Mouse (Mus musculus): Measurements from ENCODE around the gene Lck. TPM values are rescaled to one million over a fixed set of nuclear protein-coding genes. Genes with fewer than 3 reads are reported as not detected.
"Not testable (repeated sequence)": the region's sequence is repeated elsewhere in the genome, so short reads cannot be mapped to it uniquely, and the experiment has no call there.

Gene Lck
- polyA plus RNA-seq, 1 experiment from 2014 or later, result 3.6 TPM

DNA sequence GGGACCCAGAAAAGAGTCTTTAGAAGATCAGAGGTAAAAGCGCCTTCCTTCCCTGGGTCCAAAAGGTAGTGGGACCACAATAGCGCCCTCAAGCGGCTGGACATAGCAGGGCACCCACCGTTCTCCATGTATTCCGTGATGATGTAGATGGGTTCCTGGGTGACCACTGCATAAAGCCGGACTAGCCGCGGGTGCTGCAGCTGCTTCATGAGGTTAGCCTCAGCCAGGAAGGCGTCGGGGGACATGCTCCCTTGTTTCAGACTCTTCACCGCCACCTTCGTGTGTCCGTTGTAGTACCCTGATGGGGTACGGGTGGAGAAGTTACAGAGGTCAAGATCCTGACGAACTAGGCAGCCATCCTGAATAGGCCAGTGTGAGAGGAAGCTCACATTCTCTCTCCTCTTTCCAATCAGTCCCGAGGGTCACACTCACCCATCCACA is 18.0 kb downstream of the Lck start:
- H3K4me1 ChIP-seq (ENCODE audit: control insufficient read depth, insufficient read depth, low read length), result peaks cover 7% of the 10 kb centered on the region
- no peak for ATAC-seq (replicated peaks; ENCODE audit: insufficient number of reproducible peaks, low FRiP score, low TSS enrichment)
- no peaks in the 10 kb centered on the region for H3K36me3 ChIP-seq (ENCODE audit: control insufficient read depth, insufficient read depth, low read length)
- H3K27ac ChIP-seq (ENCODE audit: low read depth, low read length), result no peak overlapping the region
- peak overlapping the region; percentile 84 for H3K4me2 ChIP-seq
- H3K9me3 ChIP-seq (replicated peaks; ENCODE audit: control insufficient read depth, low read length), result no peaks in the 10 kb centered on the region
- H3K9ac ChIP-seq (ENCODE audit: low read depth, low read length), result peak overlapping the region; percentile 70
- peaks cover 8% of the 10 kb centered on the region for H3K27me3 ChIP-seq (ENCODE audit: control insufficient read depth, insufficient read depth, low read length)
- WGBS (ENCODE audit: insufficient replicate concordance), result 3% methylated on average over 16 of the region's 16 CpGs
- peak overlapping the region; percentile 56 for H3K4me3 ChIP-seq (ENCODE audit: low read depth, low read length)

DNA sequence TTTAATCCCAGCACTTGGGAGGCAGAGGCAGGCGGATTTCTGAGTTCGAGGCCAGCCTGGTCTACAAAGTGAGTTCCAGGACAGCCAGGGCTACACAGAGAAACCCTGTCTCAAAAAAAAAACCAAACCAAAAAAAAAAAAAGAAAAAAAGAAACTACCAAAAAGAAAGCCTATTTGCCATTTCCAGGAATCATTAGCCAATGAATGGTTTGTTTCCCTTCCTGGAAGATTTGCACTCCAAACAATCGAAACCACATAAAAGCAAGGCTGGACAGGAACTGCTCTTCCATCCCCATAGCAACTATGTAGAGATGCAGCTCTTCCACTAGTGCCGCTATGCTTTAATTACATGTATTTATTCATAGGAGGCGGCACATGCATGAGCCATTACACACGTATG is 18.9 kb downstream of the Lck start:
- H3K4me3 ChIP-seq (ENCODE audit: low read depth, low read length); H3K4me2 ChIP-seq; ATAC-seq (replicated peaks; ENCODE audit: insufficient number of reproducible peaks, low FRiP score, low TSS enrichment); H3K27me3 ChIP-seq (ENCODE audit: control insufficient read depth, insufficient read depth, low read length); H3K27ac ChIP-seq (ENCODE audit: low read depth, low read length); H3K36me3 ChIP-seq (ENCODE audit: control insufficient read depth, insufficient read depth, low read length); H3K9me3 ChIP-seq (replicated peaks; ENCODE audit: control insufficient read depth, low read length); H3K9ac ChIP-seq (ENCODE audit: low read depth, low read length); H3K4me1 ChIP-seq (ENCODE audit: control insufficient read depth, insufficient read depth, low read length): not testable (repeated sequence)
- WGBS (ENCODE audit: insufficient replicate concordance), result 87% methylated on average over 5 of the region's 6 CpGs

DNA sequence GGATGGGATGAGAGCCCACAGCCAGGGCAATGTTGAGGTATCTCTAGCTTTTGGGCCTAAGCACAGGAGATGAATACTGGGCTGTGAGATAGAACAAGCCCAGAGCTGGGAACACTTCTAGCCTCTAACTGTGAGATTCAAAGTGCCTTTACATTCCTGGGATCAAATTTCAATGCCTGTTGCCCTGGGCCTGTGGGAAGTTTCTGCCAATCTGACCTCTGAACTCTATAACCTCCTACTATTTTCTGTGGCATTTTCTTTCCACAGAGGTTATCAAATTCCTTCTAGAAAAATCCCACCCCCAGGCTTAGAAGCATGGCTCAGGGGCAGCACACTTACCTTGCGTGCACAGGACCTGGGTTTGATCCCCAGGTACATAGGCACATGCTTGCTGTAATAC is 23.1 kb downstream of the Lck start:
- no peak overlapping the region for H3K27ac ChIP-seq (ENCODE audit: low read depth, low read length)
- no peak overlapping the region for H3K4me2 ChIP-seq
- no peaks in the 10 kb centered on the region for H3K4me1 ChIP-seq (ENCODE audit: control insufficient read depth, insufficient read depth, low read length)
- no peaks in the 10 kb centered on the region for H3K36me3 ChIP-seq (ENCODE audit: control insufficient read depth, insufficient read depth, low read length)
- H3K4me3 ChIP-seq (ENCODE audit: low read depth, low read length), result no peak overlapping the region
- no peak for ATAC-seq (replicated peaks; ENCODE audit: insufficient number of reproducible peaks, low FRiP score, low TSS enrichment)
- H3K9me3 ChIP-seq (replicated peaks; ENCODE audit: control insufficient read depth, low read length), result no peaks in the 10 kb centered on the region
- peaks cover 6% of the 10 kb centered on the region for H3K27me3 ChIP-seq (ENCODE audit: control insufficient read depth, insufficient read depth, low read length)
- no peak overlapping the region for H3K9ac ChIP-seq (ENCODE audit: low read depth, low read length)
- 58% methylated on average over 1 of the region's 1 CpGs for WGBS (ENCODE audit: insufficient replicate concordance)

DNA sequence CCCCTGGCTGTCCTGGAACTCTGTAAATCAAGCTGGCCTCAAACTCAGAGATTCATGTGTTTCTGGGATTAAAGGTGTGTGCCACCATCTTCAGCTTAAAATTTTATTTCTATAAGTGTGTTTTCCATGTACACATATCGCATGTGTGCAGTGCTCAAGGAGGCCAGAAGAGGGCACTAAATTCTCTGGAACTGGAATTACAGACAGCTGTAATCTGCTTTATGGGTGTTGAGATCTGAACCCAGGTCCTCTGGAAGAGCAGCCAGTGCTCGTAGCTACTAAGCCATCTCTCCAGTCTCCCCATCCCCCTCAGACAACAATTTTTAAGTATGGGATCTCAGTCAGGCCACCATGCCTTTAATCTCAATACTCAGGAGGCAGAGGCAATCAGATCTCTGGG is 24.1 kb downstream of the Lck start:
- Histone ChIP-seq H3K4me3 (ENCODE audit: low read depth, low read length) (no peak overlapping the region), H3K4me1 (ENCODE audit: control insufficient read depth, insufficient read depth, low read length) (no peaks in the 10 kb centered on the region), H3K9me3 (replicated peaks; ENCODE audit: control insufficient read depth, low read length) (no peaks in the 10 kb centered on the region), H3K4me2 (no peak overlapping the region), H3K9ac (ENCODE audit: low read depth, low read length) (no peak overlapping the region), H3K27ac (ENCODE audit: low read depth, low read length) (no peak overlapping the region), H3K27me3 (ENCODE audit: control insufficient read depth, insufficient read depth, low read length) (no peaks in the 10 kb centered on the region), H3K36me3 (ENCODE audit: control insufficient read depth, insufficient read depth, low read length) (no peaks in the 10 kb centered on the region)
- no peak for ATAC-seq (replicated peaks; ENCODE audit: insufficient number of reproducible peaks, low FRiP score, low TSS enrichment)
- 85% methylated on average over 2 of the region's 2 CpGs for WGBS (ENCODE audit: insufficient replicate concordance)

DNA sequence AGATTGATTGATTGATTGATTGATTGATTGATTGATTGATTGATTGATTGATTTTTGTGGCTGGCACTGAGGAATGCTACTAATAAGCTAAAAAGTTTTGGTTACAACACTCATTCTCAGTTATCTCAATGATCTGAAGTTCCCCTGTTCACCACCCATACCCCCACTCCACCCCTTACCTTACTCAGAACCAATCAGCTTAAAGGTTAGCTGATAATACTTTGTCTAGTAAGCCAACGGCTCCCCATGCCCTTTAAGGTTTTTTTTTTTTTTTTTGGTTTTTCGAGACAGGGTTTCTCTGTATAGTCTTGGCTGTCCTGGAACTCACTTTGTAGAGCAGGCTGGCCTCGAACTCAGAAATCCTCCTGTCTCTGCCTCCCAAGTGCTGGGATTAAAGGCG is 25.8 kb downstream of the Lck start:
- not testable (repeated sequence) for H3K36me3 ChIP-seq (ENCODE audit: control insufficient read depth, insufficient read depth, low read length); H3K4me1 ChIP-seq (ENCODE audit: control insufficient read depth, insufficient read depth, low read length); H3K27me3 ChIP-seq (ENCODE audit: control insufficient read depth, insufficient read depth, low read length); H3K9ac ChIP-seq (ENCODE audit: low read depth, low read length); H3K4me3 ChIP-seq (ENCODE audit: low read depth, low read length); H3K27ac ChIP-seq (ENCODE audit: low read depth, low read length); H3K9me3 ChIP-seq (replicated peaks; ENCODE audit: control insufficient read depth, low read length); ATAC-seq (replicated peaks; ENCODE audit: insufficient number of reproducible peaks, low FRiP score, low TSS enrichment); H3K4me2 ChIP-seq
- WGBS (ENCODE audit: insufficient replicate concordance), result 74% methylated on average over 4 of the region's 4 CpGs

DNA sequence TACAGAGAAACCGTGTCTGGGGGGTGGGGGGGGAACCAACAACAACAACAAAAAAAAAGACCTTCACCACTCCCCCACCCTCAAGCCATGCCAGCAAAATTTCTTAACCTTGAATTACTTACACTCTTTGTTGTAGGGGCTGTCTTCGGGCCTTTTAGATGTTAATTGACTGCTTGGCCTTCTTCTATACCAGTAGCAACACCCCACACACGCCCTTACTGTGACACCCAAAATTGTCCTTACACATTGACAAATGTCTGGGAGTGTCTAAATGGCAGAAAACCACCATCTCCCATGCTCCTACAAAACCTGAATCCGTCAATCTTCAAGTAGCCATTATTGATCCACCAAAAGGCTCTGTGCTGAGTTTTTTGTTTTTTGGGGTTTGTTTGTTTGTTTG is 29.3 kb downstream of the Lck start:
- ATAC-seq (replicated peaks; ENCODE audit: insufficient number of reproducible peaks, low FRiP score, low TSS enrichment), result no peak
- Histone ChIP-seq H3K36me3 (ENCODE audit: control insufficient read depth, insufficient read depth, low read length) (no peaks in the 10 kb centered on the region), H3K27me3 (ENCODE audit: control insufficient read depth, insufficient read depth, low read length) (no peaks in the 10 kb centered on the region), H3K4me1 (ENCODE audit: control insufficient read depth, insufficient read depth, low read length) (peaks cover 13% of the 10 kb centered on the region; the same call in 1 of the 2 replicates), H3K27ac (ENCODE audit: low read depth, low read length) (no peak overlapping the region), H3K4me3 (ENCODE audit: low read depth, low read length) (no peak overlapping the region), H3K9me3 (replicated peaks; ENCODE audit: control insufficient read depth, low read length) (no peaks in the 10 kb centered on the region), H3K4me2 (no peak overlapping the region), H3K9ac (ENCODE audit: low read depth, low read length) (no peak overlapping the region)
- 88% methylated on average over 4 of the region's 4 CpGs for WGBS (ENCODE audit: insufficient replicate concordance)

DNA sequence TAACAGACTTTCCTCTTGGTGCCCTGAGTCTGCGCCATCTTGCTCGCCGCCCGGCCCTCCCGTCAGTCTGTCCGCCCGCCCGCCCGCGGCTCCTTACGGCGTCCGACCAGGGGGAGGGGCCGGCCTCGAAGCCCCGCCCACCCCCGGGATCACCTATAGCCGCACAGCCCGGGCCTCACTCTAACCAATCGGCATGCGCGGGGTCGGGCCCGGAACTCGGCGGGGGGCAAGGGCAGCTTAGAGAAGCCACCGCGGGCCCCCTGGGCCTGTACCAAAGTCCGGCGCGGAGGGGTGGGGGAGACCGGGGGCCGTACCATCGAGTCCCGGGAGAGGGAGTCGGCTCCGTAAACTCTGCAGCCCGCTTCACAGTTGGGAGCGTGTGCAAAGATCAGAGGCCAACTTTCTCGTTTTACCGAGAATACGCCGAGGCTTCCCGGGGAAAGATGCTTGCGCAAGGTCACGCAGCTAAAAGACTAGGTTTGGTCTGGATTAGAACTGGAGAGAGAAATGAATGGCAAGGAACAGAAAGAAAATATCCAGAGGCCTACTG is 30.8 kb downstream of the Lck start, which contains the start of gene Hdac1:
TSS of gene Hdac1 (minus strand) at position 122 of the 550 bp plus-strand sequence.
- peak; percentile 100 for ATAC-seq (replicated peaks; ENCODE audit: insufficient number of reproducible peaks, low FRiP score, low TSS enrichment)
- peak within 1 kb of the TSS; percentile 90 for H3K4me3 ChIP-seq (ENCODE audit: low read depth, low read length)
- no peaks in the 10 kb centered on the region for H3K9me3 ChIP-seq (replicated peaks; ENCODE audit: control insufficient read depth, low read length)
- no peaks in the 10 kb centered on the region for H3K27me3 ChIP-seq (ENCODE audit: control insufficient read depth, insufficient read depth, low read length)
- H3K4me1 ChIP-seq (ENCODE audit: control insufficient read depth, insufficient read depth, low read length), result peaks cover 13% of the 10 kb centered on the region; the same call in 1 of the 2 replicates
- no peaks in the 10 kb centered on the region; the same call in 1 of the 2 replicates for H3K36me3 ChIP-seq (ENCODE audit: control insufficient read depth, insufficient read depth, low read length)
- H3K4me2 ChIP-seq, result peak within 1 kb of the TSS; percentile 80
- peak within 1 kb of the TSS; percentile 86 for H3K27ac ChIP-seq (ENCODE audit: low read depth, low read length)
- WGBS (ENCODE audit: insufficient replicate concordance), result 1% methylated on average over 46 of the region's 46 CpGs
- peak within 1 kb of the TSS; percentile 89 for H3K9ac ChIP-seq (ENCODE audit: low read depth, low read length)

DNA sequence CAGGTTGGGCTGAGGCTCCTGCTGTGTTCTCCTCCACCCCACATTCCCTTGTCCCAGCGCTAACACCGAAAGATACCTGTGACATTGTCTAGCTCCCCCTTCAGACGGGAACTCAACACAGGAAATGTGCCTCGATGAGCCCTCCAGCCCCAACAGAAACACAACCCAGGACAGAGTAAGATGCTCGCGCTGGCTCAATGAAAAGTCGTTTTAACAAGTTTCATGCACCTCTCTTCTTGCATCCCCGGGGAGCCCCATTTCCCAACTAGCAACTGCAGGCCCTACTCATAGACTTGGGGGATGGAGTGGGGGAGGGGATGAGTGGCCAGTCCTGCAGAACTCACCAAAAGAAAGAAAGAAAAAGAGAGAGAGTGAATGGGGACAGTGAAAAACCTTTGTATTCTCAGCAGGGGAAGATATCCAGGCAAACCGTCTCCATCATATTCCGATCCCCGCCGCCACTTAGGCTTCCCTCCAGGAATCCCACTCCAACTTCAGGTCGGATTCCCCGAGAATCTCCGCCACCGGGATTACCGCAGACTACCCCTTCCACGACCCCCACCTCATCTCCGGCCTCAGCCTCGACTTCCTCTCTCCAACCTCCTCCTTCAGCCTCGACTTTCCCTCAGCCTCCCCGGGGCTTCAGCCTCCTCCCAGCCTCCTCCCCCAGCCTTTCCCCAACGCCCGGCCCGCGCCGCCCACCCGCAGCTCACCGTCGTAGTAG is 31.4 kb downstream of the Lck start:
- H3K36me3 ChIP-seq (ENCODE audit: control insufficient read depth, insufficient read depth, low read length), result no peaks in the 10 kb centered on the region; the same call in 1 of the 2 replicates
- peak overlapping the region; percentile 80 for H3K4me2 ChIP-seq
- H3K27me3 ChIP-seq (ENCODE audit: control insufficient read depth, insufficient read depth, low read length), result no peaks in the 10 kb centered on the region
- peak overlapping the region; percentile 77; the same call in 1 of the 2 replicates for H3K27ac ChIP-seq (ENCODE audit: low read depth, low read length)
- ATAC-seq (replicated peaks; ENCODE audit: insufficient number of reproducible peaks, low FRiP score, low TSS enrichment), result no peak
- no peaks in the 10 kb centered on the region for H3K9me3 ChIP-seq (replicated peaks; ENCODE audit: control insufficient read depth, low read length)
- H3K9ac ChIP-seq (ENCODE audit: low read depth, low read length), result peak overlapping the region; percentile 89
- WGBS (ENCODE audit: insufficient replicate concordance), result under 1% methylated on average over 30 of the region's 30 CpGs
- peaks cover 13% of the 10 kb centered on the region; the same call in 1 of the 2 replicates for H3K4me1 ChIP-seq (ENCODE audit: control insufficient read depth, insufficient read depth, low read length)
- peak overlapping the region; percentile 90 for H3K4me3 ChIP-seq (ENCODE audit: low read depth, low read length)
